Mouse (Mus musculus) bone marrow macrophage, adult 2 months (primary cell): ENCODE measurements at regions not wholly inside any gene's neighbourhood (a gene's known extent, or its start where the extent isn't known, plus 50 kb on each side); places are given as distances from the start of the nearest gene placed in this dataset.

Experiments
- CTCF ChIP-seq: IDR thresholded peaks from 2 replicates; pipeline ENCODE4 v1.5.1; 2012; ENCODE audit warnings: low read depth, mild to moderate bottlenecking, low read length, moderate library complexity
- POLR2A ChIP-seq: IDR thresholded peaks from 2 replicates; pipeline ENCODE4 v1.6.1; 2012; ENCODE audit warnings: mild to moderate bottlenecking, low read depth, low read length, borderline replicate concordance

DNA sequence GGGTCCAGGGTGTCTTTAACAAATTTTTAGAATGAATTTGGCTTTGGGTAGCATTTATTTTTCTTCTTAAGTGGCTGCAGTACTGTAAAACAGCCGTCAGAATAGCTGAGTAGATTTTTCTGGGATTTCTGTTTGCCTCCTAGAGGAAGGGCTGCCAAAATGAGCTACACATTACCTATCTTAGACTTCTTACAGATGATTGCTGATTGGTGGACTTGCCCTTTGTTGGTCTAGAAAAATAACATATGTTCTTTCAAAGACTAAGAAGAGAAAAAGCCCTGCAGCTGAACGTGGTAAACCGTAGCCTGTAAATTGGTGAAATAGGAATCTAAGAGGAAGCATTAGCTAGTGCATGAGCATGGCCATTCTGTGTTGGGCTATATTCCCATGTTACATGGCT lies 276.7 kb upstream of the Mms22l start:
- TF ChIP-seq POLR2A, result no peak
- TF ChIP-seq CTCF, result no peak
